Mouse (Mus musculus) liver, embryonic 12.5 days (tissue): ENCODE measurements around the gene Rnf144b. TPM values are rescaled to one million over a fixed set of nuclear protein-coding genes. Genes with fewer than 3 reads are reported as not detected.

Source experiments
- ATAC-seq: fragments of 200-750 bp; cut with Nextera tagmentation; 2 replicates; pipeline ENCODE4 v1.8.0; 2017; ENCODE audit warnings: moderate number of reproducible peaks, mild to moderate bottlenecking, moderate library complexity
- H3K27ac ChIP-seq: fragments of 300-500 bp; sonication (generic); 2 replicates; pipeline ENCODE4 v1.5.1; 2016; ENCODE audit warnings: mild to moderate bottlenecking
- H3K27me3 ChIP-seq: fragments of 300-500 bp; sonication (generic); replicated peaks from 2 replicates; pipeline ENCODE4 v1.6.1; 2016; ENCODE audit warnings: mild to moderate bottlenecking, moderate library complexity
- H3K36me3 ChIP-seq: fragments of 300-500 bp; sonication (generic); 2 replicates; pipeline ENCODE4 v1.6.1; 2016; ENCODE audit warnings: mild to moderate bottlenecking, moderate library complexity
- H3K4me1 ChIP-seq: fragments of 300-500 bp; sonication (generic); 2 replicates; pipeline ENCODE4 v1.6.1; 2016
- H3K4me2 ChIP-seq: fragments of 300-500 bp; sonication (generic); 2 replicates; pipeline ENCODE4 v1.6.1; 2016; ENCODE audit warnings: mild to moderate bottlenecking, moderate library complexity
- H3K4me3 ChIP-seq: fragments of 300-500 bp; sonication (generic); 2 replicates; pipeline ENCODE4 v1.5.1; 2016; ENCODE audit warnings: mild to moderate bottlenecking, moderate library complexity
- H3K9ac ChIP-seq: fragments of 300-500 bp; sonication (generic); 2 replicates; pipeline ENCODE4 v1.6.1; 2016; ENCODE audit warnings: mild to moderate bottlenecking, moderate library complexity
- H3K9me3 ChIP-seq: fragments of 300-500 bp; sonication (generic); replicated peaks from 2 replicates; pipeline ENCODE4 v1.6.1; 2016; ENCODE audit warnings: mild to moderate bottlenecking, moderate library complexity
- WGBS: fragments of 180-500 bp; shearing (Covaris S2); methylation state at CpG from one replicate; pipeline ENCODE4 v1.1.7; 2016; ENCODE audit not compliant: insufficient replicate concordance; 5-methylcytosine and 5-hydroxymethylcytosine counted together
- polyA plus RNA-seq: library from polyadenylated mRNA; unstranded; fragments of >200 nt; fragmentation: Nextera tagmentation; extraction: Ambion mirVana; gene quantifications from 2 replicates; pipeline ENCODE4 v1.2.1, GENCODE M21; 2016

The Rnf144b gene
- polyA plus RNA-seq, 1 experiment from 2014 or later, result 0.61 TPM

- no peak for ATAC-seq
- no peak overlapping the region for H3K27ac ChIP-seq
- H3K4me1 ChIP-seq, result no peaks in the 10 kb centered on the region
- no peaks in the 10 kb centered on the region for H3K36me3 ChIP-seq
- H3K9me3 ChIP-seq, result no peaks in the 10 kb centered on the region
- no peak overlapping the region for H3K4me3 ChIP-seq
- no peak overlapping the region for H3K4me2 ChIP-seq
- no peak overlapping the region for H3K9ac ChIP-seq
- 79% methylated on average over 4 of the region's 4 CpGs for WGBS
- no peaks in the 10 kb centered on the region for H3K27me3 ChIP-seq
These were observed 32.4 kb downstream of the Rnf144b start for GRCm38 (mm10) chr13:47154866-47155265.

- Histone ChIP-seq H3K9me3 (no peaks in the 10 kb centered on the region), H3K27ac (no peak overlapping the region), H3K4me1 (no peaks in the 10 kb centered on the region), H3K4me2 (no peak overlapping the region), H3K9ac (no peak overlapping the region), H3K4me3 (no peak overlapping the region), H3K27me3 (no peaks in the 10 kb centered on the region), H3K36me3 (no peaks in the 10 kb centered on the region)
- 59% methylated on average over 5 of the region's 5 CpGs for WGBS
- ATAC-seq, result no peak
These were observed 34.4 kb downstream of the Rnf144b start for GRCm38 (mm10) chr13:47156841-47157240.

GRCm38 (mm10) chr13:47162001-47162400 is 39.5 kb downstream of the Rnf144b start:
- no peaks in the 10 kb centered on the region for H3K4me1 ChIP-seq
- H3K9ac ChIP-seq, result no peak overlapping the region
- 65% methylated on average over 5 of the region's 5 CpGs for WGBS
- no peaks in the 10 kb centered on the region for H3K36me3 ChIP-seq
- H3K4me2 ChIP-seq, result no peak overlapping the region
- no peak overlapping the region for H3K27ac ChIP-seq
- no peaks in the 10 kb centered on the region for H3K27me3 ChIP-seq
- no peak for ATAC-seq
- H3K9me3 ChIP-seq, result no peaks in the 10 kb centered on the region
- H3K4me3 ChIP-seq, result no peak overlapping the region

- H3K27me3 ChIP-seq, result no peaks in the 10 kb centered on the region
- 63% methylated on average over 5 of the region's 5 CpGs for WGBS
- no peak for ATAC-seq
- H3K4me1 ChIP-seq, result no peaks in the 10 kb centered on the region
- H3K9me3 ChIP-seq, result no peaks in the 10 kb centered on the region
- no peak overlapping the region for H3K9ac ChIP-seq
- H3K27ac ChIP-seq, result no peak overlapping the region
- no peak overlapping the region for H3K4me3 ChIP-seq
- no peak overlapping the region for H3K4me2 ChIP-seq
- no peaks in the 10 kb centered on the region for H3K36me3 ChIP-seq
These were observed 42.3 kb downstream of the Rnf144b start for GRCm38 (mm10) chr13:47164732-47165131.

- Histone ChIP-seq H3K9me3 (no peaks in the 10 kb centered on the region), H3K4me3 (no peak overlapping the region), H3K4me1 (no peaks in the 10 kb centered on the region), H3K4me2 (no peak overlapping the region), H3K9ac (no peak overlapping the region), H3K36me3 (no peaks in the 10 kb centered on the region), H3K27ac (no peak overlapping the region), H3K27me3 (no peaks in the 10 kb centered on the region)
- 66% methylated on average over 2 of the region's 2 CpGs for WGBS
- no peak for ATAC-seq
These were observed 42.8 kb downstream of the Rnf144b start for GRCm38 (mm10) chr13:47165261-47165660.

- no peak for ATAC-seq
- Histone ChIP-seq H3K27ac (no peak overlapping the region), H3K27me3 (no peaks in the 10 kb centered on the region), H3K9me3 (no peaks in the 10 kb centered on the region), H3K9ac (no peak overlapping the region), H3K36me3 (no peaks in the 10 kb centered on the region), H3K4me3 (no peak overlapping the region), H3K4me1 (no peaks in the 10 kb centered on the region), H3K4me2 (no peak overlapping the region)
- WGBS, result 29% methylated on average over 11 of the region's 11 CpGs
These were observed 46.0 kb downstream of the Rnf144b start for GRCm38 (mm10) chr13:47168484-47168883.

GRCm38 (mm10) chr13:47170026-47170425 is 47.6 kb downstream of the Rnf144b start:
- H3K4me3 ChIP-seq, result no peak overlapping the region
- H3K9ac ChIP-seq, result no peak overlapping the region
- 0 out of 2 replicates have a peak overlapping the region, but pooled peaks have one; percentile 54 for H3K27ac ChIP-seq
- H3K36me3 ChIP-seq, result no peaks in the 10 kb centered on the region
- ATAC-seq, result no peak
- no peaks in the 10 kb centered on the region for H3K4me1 ChIP-seq
- 62% methylated on average over 4 of the region's 4 CpGs for WGBS
- no peaks in the 10 kb centered on the region for H3K9me3 ChIP-seq
- no peaks in the 10 kb centered on the region for H3K27me3 ChIP-seq
- H3K4me2 ChIP-seq, result no peak overlapping the region

GRCm38 (mm10) chr13:47170811-47171555 is 48.5 kb downstream of the Rnf144b start:
- Histone ChIP-seq H3K4me2 (no peak overlapping the region), H3K9me3 (no peaks in the 10 kb centered on the region), H3K4me3 (no peak overlapping the region), H3K36me3 (no peaks in the 10 kb centered on the region), H3K9ac (no peak overlapping the region), H3K4me1 (no peaks in the 10 kb centered on the region), H3K27ac (peak overlapping the region; percentile 67), H3K27me3 (no peaks in the 10 kb centered on the region)
- WGBS, result 56% methylated on average over 13 of the region's 13 CpGs
- peak; percentile 57; the same call in 1 of the 2 replicates for ATAC-seq

GRCm38 (mm10) chr13:47172891-47173290 is 50.4 kb downstream of the Rnf144b start:
- no peak for ATAC-seq
- whole genome bisulfite sequencing, result 67% methylated on average over 10 of the region's 10 CpGs
- Histone ChIP-seq H3K4me3 (no peak overlapping the region), H3K9me3 (no peaks in the 10 kb centered on the region), H3K9ac (no peak overlapping the region), H3K36me3 (no peaks in the 10 kb centered on the region), H3K27ac (no peak overlapping the region), H3K4me1 (no peaks in the 10 kb centered on the region), H3K4me2 (no peak overlapping the region), H3K27me3 (no peaks in the 10 kb centered on the region)

GRCm38 (mm10) chr13:47178182-47178581 is 55.7 kb downstream of the Rnf144b start:
- WGBS, result 73% methylated on average over 8 of the region's 8 CpGs
- no peaks in the 10 kb centered on the region for H3K4me1 ChIP-seq
- no peak for ATAC-seq

GRCm38 (mm10) chr13:47180776-47181175 is 58.3 kb downstream of the Rnf144b start:
- H3K27ac ChIP-seq, result no peak overlapping the region
- no peaks in the 10 kb centered on the region for H3K36me3 ChIP-seq
- no peak overlapping the region for H3K4me3 ChIP-seq
- ATAC-seq, result peak; percentile 47
- WGBS, result 55% methylated on average over 7 of the region's 7 CpGs
- H3K4me1 ChIP-seq, result no peaks in the 10 kb centered on the region
- no peak overlapping the region for H3K4me2 ChIP-seq
- H3K9me3 ChIP-seq, result no peaks in the 10 kb centered on the region
- H3K27me3 ChIP-seq, result no peaks in the 10 kb centered on the region
- H3K9ac ChIP-seq, result no peak overlapping the region

More at GRCm38 (mm10) chr13:47178182-47178581, 55.7 kb downstream of the Rnf144b start:
- Histone ChIP-seq H3K27ac (no peak overlapping the region), H3K36me3 (no peaks in the 10 kb centered on the region), H3K27me3 (no peaks in the 10 kb centered on the region), H3K9ac (no peak overlapping the region), H3K4me3 (no peak overlapping the region), H3K9me3 (no peaks in the 10 kb centered on the region), H3K4me2 (no peak overlapping the region)

- Histone ChIP-seq H3K27me3 (no peaks in the 10 kb centered on the region), H3K27ac (no peak overlapping the region)
These were observed 59.9 kb downstream of the Rnf144b start for GRCm38 (mm10) chr13:47182366-47182765.

More at GRCm38 (mm10) chr13:47182366-47182765, 59.9 kb downstream of the Rnf144b start:
- Histone ChIP-seq H3K9ac (no peak overlapping the region), H3K4me2 (no peak overlapping the region), H3K4me1 (no peaks in the 10 kb centered on the region), H3K9me3 (no peaks in the 10 kb centered on the region), H3K4me3 (no peak overlapping the region), H3K36me3 (no peaks in the 10 kb centered on the region)
- no peak for ATAC-seq
- 73% methylated on average over 5 of the region's 5 CpGs for WGBS
